Mouse (Mus musculus): ENCODE data around the gene Gtf2a1l.

DNA sequence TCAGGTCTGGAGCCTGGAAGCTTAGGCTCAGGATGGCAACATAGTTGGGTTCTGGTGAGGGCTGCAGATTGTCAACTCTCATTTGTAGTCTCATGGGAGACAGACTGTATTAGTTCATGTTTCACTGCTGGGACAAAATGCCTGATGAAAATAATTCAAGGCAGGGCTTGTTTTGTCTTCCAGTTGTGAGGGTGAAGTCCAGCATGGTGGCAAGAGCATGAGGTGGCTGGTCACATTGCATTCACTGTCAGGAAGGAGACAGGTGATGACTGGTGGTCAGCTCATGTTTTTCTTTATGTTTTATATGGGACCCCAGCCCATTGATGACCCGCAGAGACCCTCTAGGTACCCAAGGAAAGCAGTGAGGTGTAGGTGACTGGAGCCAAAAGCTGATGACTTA, 45.7 kb upstream of the Gtf2a1l start:
- TF ChIP-seq POLR2A (IDR thresholded peaks at IDR 0.05; ENCODE audit: insufficient read length, low read depth): no peak
- no peak for TF ChIP-seq E2F4 (IDR thresholded peaks at IDR 0.05; ENCODE audit: insufficient read depth)
- TF ChIP-seq TCF12 (IDR thresholded peaks at IDR 0.05; ENCODE audit: insufficient read depth, poor library complexity, severe bottlenecking): no peak
- TF ChIP-seq TCF3 (IDR thresholded peaks at IDR 0.05; ENCODE audit: insufficient read length, low read depth): no peak
- TF ChIP-seq USF1 (IDR thresholded peaks at IDR 0.05; ENCODE audit: low read depth): no peak
- no peak for TF ChIP-seq POLR2AphosphoS2 (IDR thresholded peaks at IDR 0.05; ENCODE audit: insufficient read length, low read depth)
